Mouse (Mus musculus) lung, adult 2 months (tissue): ENCODE measurements around the gene March1.

ENCODE experiments used
- CTCF ChIP-seq: fragments of 200-500 bp; IDR thresholded peaks from 2 replicates; pipeline ENCODE4 v1.5.1; 2011; ENCODE audit warnings: mild to moderate bottlenecking, low read length, control low read depth; ENCODE audit not compliant: insufficient read depth
- POLR2A ChIP-seq: fragments of 200-500 bp; IDR thresholded peaks from 2 replicates; pipeline ENCODE4 v1.6.1; 2011; ENCODE audit warnings: low read depth, mild to moderate bottlenecking, control low read depth, low read length, borderline replicate concordance; ENCODE audit errors: extremely low read depth

DNA sequence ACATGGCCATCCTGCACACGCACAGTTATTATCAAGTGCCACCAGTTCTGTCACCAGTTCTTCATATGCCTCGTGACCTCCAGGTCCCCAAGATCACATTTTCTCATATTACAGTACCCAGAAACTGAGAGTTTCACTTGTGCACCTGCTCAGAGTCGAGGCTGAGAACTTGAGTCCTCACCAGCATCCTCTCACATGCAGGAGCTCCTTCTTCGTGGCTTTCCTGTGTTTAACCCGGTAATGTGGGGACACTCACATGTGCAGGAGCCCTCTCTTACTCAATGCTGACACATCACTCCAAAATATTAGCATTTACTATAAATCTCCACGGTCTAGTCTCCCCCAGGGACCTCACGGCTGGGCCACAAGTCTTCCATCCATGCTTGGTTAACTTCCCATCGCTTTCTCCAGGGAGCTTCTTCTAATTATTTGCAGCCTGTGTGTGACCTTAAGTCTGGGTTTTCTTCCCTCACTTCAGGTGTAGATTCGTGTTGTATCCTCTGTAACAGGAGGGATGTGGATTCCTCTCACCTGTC is 792.4 kb downstream of the March1 start:
- no peak for TF ChIP-seq CTCF
- TF ChIP-seq POLR2A: no peak
